Mouse (Mus musculus) gastrocnemius, postnatal 14 days (tissue): ENCODE results near the gene B4galt7. TPM values are rescaled to one million over a fixed set of nuclear protein-coding genes. Genes with fewer than 3 reads are reported as not detected.
"Not testable (repeated sequence)": the region's sequence is repeated elsewhere in the genome, so short reads cannot be mapped to it uniquely, and the experiment has no call there.

Experiments used
- DNase-seq: peaks from one replicate; pipeline ENCODE4 v3.0.0; 2021; ENCODE audit warnings: mixed read lengths
- intact Hi-C: fragments of 180-260 bp; cut with DNase I; formaldehyde crosslinking; loops from one replicate; pipeline ENCODE4 v1.15.1; 2025; ENCODE audit warnings: low total_unique reads
- long read RNA-seq, 2 experiments: library from polyadenylated mRNA; stranded (forward); transcript quantifications; one replicate each; pipeline ENCODE4 v2.0.0; 2021
- total RNA-seq, 2 experiments: library from RNA; stranded (reverse); gene quantifications; 2 replicates each; pipeline ENCODE4 v1.2.3; 2021

Gene B4galt7
- 1 to 10 TPM; 6.2 to 7.3 TPM for total RNA-seq
- long read RNA-seq, experiment 1, partial matches to known transcripts, result 0 of 12 reads
- long read RNA-seq, experiment 1, other reads (novel, unspliced or antisense), result 9 of 12 reads
- long read RNA-seq, experiment 2, partial matches to known transcripts, result 1 of 11 reads
- long read RNA-seq, experiment 2, other reads (novel, unspliced or antisense), result 7 of 11 reads

GRCm38 (mm10) chr13:55599566-55600540 lies at the start of gene B4galt7:
Gene B4galt7 (plus strand): TSS chr13:55599896.
- intact Hi-C loops, result loop anchor here (5.0 to 10.0 kb wide), 2 partner anchors 42 to 125 kb away; partner anchors contain the start of gene Pcbd2
- peak; percentile 89 for DNase-seq

GRCm38 (mm10) chr13:55555921-55556320 lies 43.8 kb upstream of the B4galt7 start:
- intact Hi-C loops, result no loop called here
- no peak for DNase-seq

GRCm38 (mm10) chr13:55557499-55557898 lies 42.2 kb upstream of the B4galt7 start:
- DNase-seq, result no peak
- intact Hi-C loops, result no loop called here

GRCm38 (mm10) chr13:55563266-55563879 lies 36.3 kb upstream of the B4galt7 start:
- intact Hi-C loops, result no loop called here
- DNase-seq, result peak; percentile 13

- DNase-seq, result no peak
- intact Hi-C loops, result no loop called here
Measured at GRCm38 (mm10) chr13:55567001-55567400, 32.7 kb upstream of the B4galt7 start.

- intact Hi-C loops, result no loop called here
- no peak for DNase-seq
Measured at GRCm38 (mm10) chr13:55567949-55568348, 31.7 kb upstream of the B4galt7 start.

- intact Hi-C loops, DNase-seq: not testable (repeated sequence)
Measured at GRCm38 (mm10) chr13:55568524-55568923, 31.2 kb upstream of the B4galt7 start.

- intact Hi-C loops, result no loop called here
- DNase-seq, result peak; percentile 18
Measured at GRCm38 (mm10) chr13:55569726-55570285, 29.9 kb upstream of the B4galt7 start.

GRCm38 (mm10) chr13:55570286-55570973 lies 29.3 kb upstream of the B4galt7 start:
- intact Hi-C loops, result no loop called here
- DNase-seq, result peak; percentile 50

GRCm38 (mm10) chr13:55571027-55571751 lies 28.5 kb upstream of the B4galt7 start, which contains the start of gene Fam193b:
Gene Fam193b (minus strand): TSS chr13:55571120.
- peak; percentile 94 for DNase-seq
- intact Hi-C loops, result no loop called here

- intact Hi-C loops, result no loop called here
- DNase-seq, result no peak
Measured at GRCm38 (mm10) chr13:55571977-55572376, 27.7 kb upstream of the B4galt7 start.

- no peak for DNase-seq
- intact Hi-C loops, result no loop called here
Measured at GRCm38 (mm10) chr13:55573432-55573831, 26.3 kb upstream of the B4galt7 start, which contains the start of gene Tmed9. Gene Tmed9 (plus strand): TSS chr13:55573732.

- intact Hi-C loops, result no loop called here
- no peak for DNase-seq
Measured at GRCm38 (mm10) chr13:55574321-55574720, 25.4 kb upstream of the B4galt7 start.

- no peak for DNase-seq
- intact Hi-C loops, result no loop called here
Measured at GRCm38 (mm10) chr13:55575932-55576331, 23.8 kb upstream of the B4galt7 start.

- intact Hi-C loops, DNase-seq: not testable (repeated sequence)
Measured at GRCm38 (mm10) chr13:55576872-55577271, 22.8 kb upstream of the B4galt7 start.

GRCm38 (mm10) chr13:55578086-55578485 lies 21.6 kb upstream of the B4galt7 start:
- DNase-seq, result no peak
- intact Hi-C loops, result no loop called here

GRCm38 (mm10) chr13:55591961-55592490 lies 7.7 kb upstream of the B4galt7 start:
- no peak for DNase-seq
- intact Hi-C loops, result no loop called here
